Mouse (Mus musculus): ENCODE results near the gene Slc9a1. TPM values are rescaled to one million over a fixed set of nuclear protein-coding genes. Genes with fewer than 3 reads are reported as not detected.

The Slc9a1 gene
- polyA plus RNA-seq, 1 experiment, result 39.9 TPM

DNA sequence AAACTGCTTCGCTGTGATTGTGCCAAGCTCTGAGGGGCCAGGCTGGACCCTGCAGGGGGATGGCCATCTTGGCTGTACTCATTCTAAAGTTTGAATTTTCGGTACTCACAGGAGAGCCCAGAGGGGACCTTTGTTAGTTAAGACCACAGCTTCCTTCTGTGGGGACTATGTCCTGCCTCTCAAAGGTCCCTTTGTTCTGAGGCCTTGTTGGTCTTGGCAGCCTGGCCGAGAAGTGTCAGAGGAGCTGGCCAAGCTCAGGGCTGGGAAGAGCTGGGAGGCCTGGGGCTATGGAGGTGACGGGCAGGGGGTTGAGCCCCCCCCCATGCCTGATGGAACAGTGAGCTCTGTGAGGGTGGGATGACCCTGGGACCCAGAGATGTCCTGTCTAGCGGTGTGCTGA is 73.6 kb downstream of the Slc9a1 start:
- DNase-seq, result no peak

DNA sequence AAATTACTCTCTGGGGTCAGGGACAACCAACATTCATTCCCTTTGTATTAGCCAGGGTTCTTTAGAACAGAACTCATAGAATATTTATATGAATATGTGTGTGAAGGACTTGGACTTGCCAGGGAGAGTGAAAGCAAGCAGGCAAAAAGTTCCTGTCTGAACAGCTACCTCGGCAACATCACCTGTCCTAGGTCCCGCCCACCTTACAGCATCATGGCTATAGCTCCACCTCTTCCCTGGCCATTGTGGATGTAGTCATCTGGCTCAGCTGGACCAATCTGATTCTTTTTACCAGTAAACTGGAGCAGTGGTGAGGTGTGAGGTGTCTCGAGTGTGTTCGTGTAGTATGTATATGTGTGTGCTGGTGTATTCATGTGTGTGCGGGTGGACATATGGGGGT is 76.2 kb downstream of the Slc9a1 start:
- Histone ChIP-seq H3K4me1 (ENCODE audit: control insufficient read depth, insufficient read depth, low read length) (no peaks in the 10 kb centered on the region; the same call in 1 of the 2 replicates), H3K4me3 (replicated peaks; ENCODE audit: extremely low read depth, low read depth, low read length) (no peak overlapping the region)
- TF ChIP-seq CTCF (IDR thresholded peaks at IDR 0.05; ENCODE audit: insufficient read depth, low read length) (no peak), POLR2A (IDR thresholded peaks at IDR 0.05; ENCODE audit: borderline replicate concordance, extremely low read depth, low read depth, low read length) (no peak)
- no peak for DNase-seq
- 86% methylated on average over 5 of the region's 5 CpGs for WGBS

More for the DNA sequence above, 73.6 kb downstream of the Slc9a1 start:
- Histone ChIP-seq H3K4me3 (replicated peaks; ENCODE audit: extremely low read depth, low read depth, low read length) (no peak overlapping the region), H3K4me1 (ENCODE audit: control insufficient read depth, insufficient read depth, low read length) (no peaks in the 10 kb centered on the region; the same call in 1 of the 2 replicates)
- 68% methylated on average over 5 of the region's 5 CpGs for WGBS
- TF ChIP-seq CTCF (IDR thresholded peaks at IDR 0.05; ENCODE audit: insufficient read depth, low read length), result no peak
- no peak for TF ChIP-seq POLR2A (IDR thresholded peaks at IDR 0.05; ENCODE audit: borderline replicate concordance, extremely low read depth, low read depth, low read length)

DNA sequence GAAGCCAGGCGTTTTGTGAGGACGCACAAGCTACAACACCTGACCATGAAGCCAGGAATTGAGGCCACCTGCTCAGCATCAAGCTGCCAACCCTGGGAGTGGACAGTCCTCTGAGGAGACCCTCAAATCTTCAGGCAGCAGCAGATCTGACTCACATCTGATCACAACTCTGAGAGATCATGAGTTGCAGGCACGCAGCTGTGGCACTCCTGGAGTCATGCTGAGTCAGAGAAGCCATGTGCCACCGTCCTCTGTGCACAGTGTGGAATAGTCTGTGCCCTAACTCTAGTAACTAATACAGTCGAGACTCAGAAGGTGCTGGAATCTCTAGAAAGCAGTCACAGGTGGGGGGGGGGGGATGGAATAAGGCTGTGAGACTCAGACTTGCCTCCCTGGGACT is 77.9 kb downstream of the Slc9a1 start:
- Histone ChIP-seq H3K4me1 (ENCODE audit: control insufficient read depth, insufficient read depth, low read length) (no peaks in the 10 kb centered on the region; the same call in 1 of the 2 replicates), H3K4me3 (replicated peaks; ENCODE audit: extremely low read depth, low read depth, low read length) (no peak overlapping the region)
- no peak for DNase-seq
- 61% methylated on average over 5 of the region's 5 CpGs for WGBS
- TF ChIP-seq POLR2A (IDR thresholded peaks at IDR 0.05; ENCODE audit: borderline replicate concordance, extremely low read depth, low read depth, low read length) (no peak), CTCF (IDR thresholded peaks at IDR 0.05; ENCODE audit: insufficient read depth, low read length) (no peak)

DNA sequence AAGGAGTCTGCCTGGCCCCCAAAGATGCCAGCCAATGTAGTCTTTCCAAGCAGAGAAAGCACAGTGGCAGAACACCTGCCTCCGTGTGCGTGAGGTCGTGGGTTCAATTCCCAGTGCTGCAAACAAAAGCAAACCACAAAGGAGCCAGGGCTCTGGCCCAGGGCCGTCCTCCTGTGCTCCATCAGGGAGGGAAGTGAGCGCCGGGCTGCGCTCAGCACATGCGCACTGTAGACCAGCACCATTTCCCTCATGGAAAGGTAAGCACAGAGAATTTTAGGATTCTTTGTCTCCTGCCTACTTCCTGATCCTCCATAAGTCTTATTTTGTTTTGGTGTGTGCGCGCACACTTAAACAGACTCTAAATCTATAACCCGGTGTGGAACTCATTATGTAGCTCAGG is 78.5 kb downstream of the Slc9a1 start:
- WGBS, result 87% methylated on average over 11 of the region's 11 CpGs
- DNase-seq, result no peak
- Histone ChIP-seq H3K4me1 (ENCODE audit: control insufficient read depth, insufficient read depth, low read length) (no peaks in the 10 kb centered on the region; the same call in 1 of the 2 replicates), H3K4me3 (replicated peaks; ENCODE audit: extremely low read depth, low read depth, low read length) (no peak overlapping the region)
- TF ChIP-seq POLR2A (IDR thresholded peaks at IDR 0.05; ENCODE audit: borderline replicate concordance, extremely low read depth, low read depth, low read length) (no peak), CTCF (IDR thresholded peaks at IDR 0.05; ENCODE audit: insufficient read depth, low read length) (no peak)

DNA sequence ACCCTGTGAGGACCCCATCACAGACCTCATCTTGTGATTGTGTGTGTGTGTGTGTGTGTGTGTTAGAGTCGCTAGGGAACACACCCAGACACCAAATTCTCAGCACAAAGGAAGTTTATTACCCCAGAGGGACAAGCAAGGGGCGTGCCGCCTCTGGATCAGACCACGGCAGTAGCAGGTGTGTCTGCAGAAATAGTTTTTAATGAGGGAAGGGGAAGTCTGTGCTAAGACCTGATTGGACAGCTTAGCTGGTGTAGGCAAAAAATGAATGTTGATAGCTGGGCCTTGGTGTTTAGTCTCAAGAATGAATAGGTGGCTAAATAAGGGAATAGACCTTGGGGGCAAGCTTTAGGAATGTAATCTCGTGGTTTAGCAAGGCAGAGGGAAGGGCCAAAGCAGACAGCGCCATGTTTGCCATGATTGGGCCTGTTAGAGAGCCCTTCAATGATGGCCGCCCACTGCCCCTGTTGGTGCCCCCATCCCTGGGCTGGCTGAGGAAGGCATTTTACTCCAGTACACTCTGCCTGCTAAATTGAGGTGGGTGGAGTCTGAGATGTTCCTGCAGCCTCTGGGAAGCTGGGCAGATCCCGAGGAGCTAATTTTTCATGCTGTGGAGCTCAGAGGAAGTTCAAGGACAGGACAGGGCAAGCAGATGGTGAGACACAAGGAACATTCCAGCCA is 79.3 kb downstream of the Slc9a1 start:
- Histone ChIP-seq H3K4me3 (replicated peaks; ENCODE audit: extremely low read depth, low read depth, low read length) (no peak overlapping the region), H3K4me1 (ENCODE audit: control insufficient read depth, insufficient read depth, low read length) (no peaks in the 10 kb centered on the region; the same call in 1 of the 2 replicates)
- TF ChIP-seq POLR2A (IDR thresholded peaks at IDR 0.05; ENCODE audit: borderline replicate concordance, extremely low read depth, low read depth, low read length) (no peak), CTCF (IDR thresholded peaks at IDR 0.05; ENCODE audit: insufficient read depth, low read length) (no peak)
- DNase-seq, result no peak
- 71% methylated on average over 8 of the region's 8 CpGs for WGBS

DNA sequence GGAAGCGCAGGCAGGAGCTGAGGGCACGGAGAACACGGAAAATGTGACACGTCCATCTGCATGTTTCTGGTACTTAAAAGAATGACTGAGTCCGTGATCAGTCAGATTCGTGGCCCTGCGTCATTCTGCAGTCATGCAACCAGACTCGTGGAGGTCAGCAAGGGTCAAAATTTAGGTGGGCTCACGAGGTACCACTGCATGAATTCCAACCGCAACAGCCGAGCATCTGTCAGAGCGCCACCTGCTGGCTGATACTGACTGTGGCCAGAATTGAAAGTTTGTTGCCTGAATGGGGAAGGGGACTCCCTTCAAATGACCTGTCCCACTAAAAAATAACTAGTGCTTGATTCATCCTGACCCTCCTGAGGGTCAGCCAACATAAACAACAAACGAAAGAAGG is 80.2 kb downstream of the Slc9a1 start:
- peak; percentile 58 for DNase-seq

DNA sequence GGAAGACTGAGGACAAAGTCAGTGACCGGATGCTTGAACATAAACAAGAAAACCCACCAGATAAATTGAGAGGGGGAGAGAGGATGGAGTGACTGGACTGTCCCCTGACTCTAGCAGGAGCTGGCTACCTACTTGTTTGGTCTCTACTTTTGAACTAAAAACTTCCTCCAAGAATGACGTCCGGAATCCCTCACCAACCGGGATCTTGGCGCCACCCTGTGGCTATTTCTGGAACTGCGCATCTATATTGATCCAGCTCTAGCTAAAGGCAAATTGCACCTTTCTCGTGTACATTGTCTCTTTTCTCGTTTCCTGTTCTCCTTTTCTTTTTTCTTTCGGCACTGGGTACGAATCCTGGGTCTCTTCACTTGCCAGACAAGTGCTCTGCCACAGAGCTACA is 82.0 kb downstream of the Slc9a1 start:
- Histone ChIP-seq H3K4me1 (ENCODE audit: control insufficient read depth, insufficient read depth, low read length) (no peaks in the 10 kb centered on the region; the same call in 1 of the 2 replicates), H3K4me3 (replicated peaks; ENCODE audit: extremely low read depth, low read depth, low read length) (no peak overlapping the region)
- TF ChIP-seq CTCF (IDR thresholded peaks at IDR 0.05; ENCODE audit: insufficient read depth, low read length) (peak; percentile 90), POLR2A (IDR thresholded peaks at IDR 0.05; ENCODE audit: borderline replicate concordance, extremely low read depth, low read depth, low read length) (no peak)
- WGBS, result 5% methylated on average over 10 of the region's 10 CpGs
- DNase-seq, result peak; percentile 85

More for the DNA sequence above, 80.2 kb downstream of the Slc9a1 start:
- Histone ChIP-seq H3K4me3 (replicated peaks; ENCODE audit: extremely low read depth, low read depth, low read length) (no peak overlapping the region), H3K4me1 (ENCODE audit: control insufficient read depth, insufficient read depth, low read length) (no peaks in the 10 kb centered on the region; the same call in 1 of the 2 replicates)
- 17% methylated on average over 13 of the region's 13 CpGs for WGBS
- TF ChIP-seq POLR2A (IDR thresholded peaks at IDR 0.05; ENCODE audit: borderline replicate concordance, extremely low read depth, low read depth, low read length) (no peak), CTCF (IDR thresholded peaks at IDR 0.05; ENCODE audit: insufficient read depth, low read length) (peak; percentile 90)

DNA sequence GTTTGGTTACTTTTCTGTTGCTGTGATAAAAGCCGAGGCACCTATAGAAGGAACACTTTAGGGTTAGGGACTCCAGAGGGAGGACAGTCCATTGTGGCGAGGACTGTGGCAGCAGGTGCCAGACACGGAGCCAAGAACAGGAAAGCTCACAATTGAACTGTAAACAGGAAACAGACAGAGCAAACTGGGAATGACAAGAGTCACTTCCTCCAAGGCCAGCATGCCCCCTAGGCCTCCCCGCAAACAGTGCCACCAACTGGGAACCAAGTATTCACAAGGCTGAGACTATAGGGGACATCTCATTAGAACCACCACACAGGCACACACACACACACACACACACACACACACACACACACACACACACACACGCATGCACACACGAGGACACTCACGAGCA is 82.9 kb downstream of the Slc9a1 start:
- no peak for DNase-seq
- TF ChIP-seq CTCF (IDR thresholded peaks at IDR 0.05; ENCODE audit: insufficient read depth, low read length) (0 out of 2 replicates have a peak, but pooled peaks have one; percentile 6), POLR2A (IDR thresholded peaks at IDR 0.05; ENCODE audit: borderline replicate concordance, extremely low read depth, low read depth, low read length) (no peak)
- H3K4me3 ChIP-seq (replicated peaks; ENCODE audit: extremely low read depth, low read depth, low read length), result no peak overlapping the region
- WGBS, result 52% methylated on average over 7 of the region's 7 CpGs
- no peaks in the 10 kb centered on the region; the same call in 1 of the 2 replicates for H3K4me1 ChIP-seq (ENCODE audit: control insufficient read depth, insufficient read depth, low read length)

DNA sequence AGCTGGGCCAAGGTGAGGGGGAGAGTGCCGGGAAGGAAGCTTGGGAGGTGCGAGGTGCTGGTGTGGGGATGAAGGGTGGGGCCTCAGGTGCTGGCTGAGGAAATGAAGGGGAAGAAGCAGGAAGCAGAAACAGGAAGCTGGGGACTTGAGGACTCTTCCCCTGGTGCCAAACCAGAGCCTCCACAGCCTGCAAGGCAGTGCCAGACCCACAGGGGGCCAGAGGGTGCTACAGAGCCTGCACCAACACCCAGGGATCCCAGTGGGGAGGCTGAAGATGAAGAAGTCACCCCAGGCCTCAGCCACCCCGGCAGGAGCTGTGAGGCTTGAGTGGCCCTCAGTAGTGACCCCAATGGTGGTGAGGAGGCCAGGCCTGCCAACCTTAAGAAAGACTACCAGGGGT is 88.5 kb downstream of the Slc9a1 start:
- no peak for DNase-seq

DNA sequence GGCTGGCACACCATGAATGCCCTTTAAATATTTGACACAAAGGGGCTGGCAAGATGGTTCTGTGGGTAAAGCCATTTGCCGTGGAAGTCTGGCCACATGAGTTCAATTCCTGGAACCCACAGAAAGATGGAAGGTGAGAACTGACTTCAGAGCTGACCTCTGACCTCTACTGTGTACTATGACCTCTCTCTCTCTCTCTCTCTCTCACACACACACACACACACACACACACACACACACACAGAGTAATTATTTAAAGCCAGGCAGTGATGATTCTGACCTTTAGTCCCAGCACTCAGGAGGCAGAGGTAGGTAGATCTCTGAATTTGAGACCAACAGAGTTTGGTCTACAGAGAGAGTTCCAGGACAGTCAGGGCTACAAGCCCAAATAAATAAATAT is 90.5 kb downstream of the Slc9a1 start:
- Histone ChIP-seq H3K4me3 (replicated peaks; ENCODE audit: extremely low read depth, low read depth, low read length) (no peak overlapping the region), H3K4me1 (ENCODE audit: control insufficient read depth, insufficient read depth, low read length) (peaks cover 4% of the 10 kb centered on the region; the same call in 1 of the 2 replicates)
- no peak for DNase-seq
- 73% methylated on average over 1 of the region's 1 CpGs for WGBS
- TF ChIP-seq POLR2A (IDR thresholded peaks at IDR 0.05; ENCODE audit: borderline replicate concordance, extremely low read depth, low read depth, low read length) (no peak), CTCF (IDR thresholded peaks at IDR 0.05; ENCODE audit: insufficient read depth, low read length) (no peak)

More for the DNA sequence above, 88.5 kb downstream of the Slc9a1 start:
- no peaks in the 10 kb centered on the region for H3K4me1 ChIP-seq (ENCODE audit: control insufficient read depth, insufficient read depth, low read length)
- no peak for TF ChIP-seq CTCF (IDR thresholded peaks at IDR 0.05; ENCODE audit: insufficient read depth, low read length)
- TF ChIP-seq POLR2A (IDR thresholded peaks at IDR 0.05; ENCODE audit: borderline replicate concordance, extremely low read depth, low read depth, low read length), result no peak
- no peak overlapping the region for H3K4me3 ChIP-seq (replicated peaks; ENCODE audit: extremely low read depth, low read depth, low read length)
- WGBS, result 60% methylated on average over 3 of the region's 3 CpGs

Data from lung, adult 2 months (tissue).